Mouse (Mus musculus): ENCODE measurements at regions not wholly inside any gene's neighbourhood (a gene's known extent, or its start where the extent isn't known, plus 50 kb on each side); places are given as distances from the start of the nearest gene placed in this dataset.

DNA sequence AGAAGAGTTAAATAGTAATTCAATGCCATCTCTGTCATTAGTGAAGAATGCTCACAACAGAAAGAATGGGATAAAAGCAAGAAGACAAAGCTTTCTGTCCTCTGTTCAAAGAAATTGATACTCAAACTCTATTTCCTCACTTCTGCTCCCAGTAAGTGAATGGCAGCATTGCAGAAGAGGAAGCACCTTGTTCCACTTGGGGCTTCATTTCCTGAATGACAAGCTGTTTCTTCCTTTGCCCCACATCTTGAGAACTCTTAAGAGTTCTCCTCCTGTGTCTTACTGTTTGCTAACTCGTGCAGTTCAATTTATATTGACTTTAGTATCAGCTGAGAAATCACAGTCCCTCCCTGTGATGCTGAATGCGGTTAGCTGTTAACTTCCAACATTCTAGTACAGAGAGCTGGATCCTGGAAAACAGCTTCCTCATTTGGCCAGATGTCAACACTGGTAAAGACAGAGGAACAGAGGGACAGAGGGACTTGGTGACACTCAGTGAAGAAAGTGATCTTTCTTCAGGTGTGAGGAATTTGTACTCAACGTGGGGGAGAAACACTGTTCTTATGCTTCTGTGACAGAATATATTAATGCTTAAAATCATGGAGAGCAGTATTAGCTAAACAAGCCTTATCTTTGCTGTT, 840.3 kb upstream of the Marcks start:
- Histone ChIP-seq H3K27me3 (ENCODE audit: control insufficient read depth in 1 of 2, insufficient read depth in 2 of 2, low read length in 2 of 2) (no peaks in the 10 kb centered on the region), H3K9ac (ENCODE audit: control insufficient read depth, low read depth, low read length, poor library complexity, severe bottlenecking) (no peak overlapping the region), H3K4me3 (ENCODE audit: control insufficient read depth in 1 of 2, insufficient read depth in 1 of 2, low read depth in 2 of 2, low read length in 2 of 2) (no peak overlapping the region), H3K79me2 (ENCODE audit: control insufficient read depth, insufficient read depth, low read length, poor library complexity) (no peaks in the 10 kb centered on the region), H3K36me3 (ENCODE audit: control insufficient read depth in 1 of 2, insufficient read depth in 2 of 2, low read length in 2 of 2) (no peaks in the 10 kb centered on the region), H3K27ac (ENCODE audit: control insufficient read depth, low read depth, low read length) (no peak overlapping the region), H3K4me1 (ENCODE audit: control insufficient read depth in 1 of 2, insufficient read depth in 2 of 2, low read length in 2 of 2) (no peaks in the 10 kb centered on the region), H3K9me3 (replicated peaks; ENCODE audit: insufficient read depth, low read length) (no peaks in the 10 kb centered on the region)
- DNase-seq (ENCODE audit: low read depth, low spot score): no peak
- no peak for TF ChIP-seq HCFC1 (IDR thresholded peaks at IDR 0.05; ENCODE audit: low read depth, low read length)
- no peak for TF ChIP-seq RAD21 (IDR thresholded peaks at IDR 0.05; ENCODE audit: low read depth, low read length)
- no peak for TF ChIP-seq MYB (IDR thresholded peaks at IDR 0.05; ENCODE audit: low read depth, low read length)
- TF ChIP-seq JUND (IDR thresholded peaks at IDR 0.05; ENCODE audit: low read depth, low read length): no peak
- TF ChIP-seq ZNF384 (IDR thresholded peaks at IDR 0.05; ENCODE audit: low read depth, low read length): no peak
- no peak for TF ChIP-seq TCF12 (IDR thresholded peaks at IDR 0.05; ENCODE audit: low read depth, low read length)
- no peak for TF ChIP-seq POLR2AphosphoS5 (IDR thresholded peaks at IDR 0.05; ENCODE audit: borderline replicate concordance, low read depth, low read length)
- TF ChIP-seq USF1 (IDR thresholded peaks at IDR 0.05; ENCODE audit: low read depth, low read length): no peak
- no peak for TF ChIP-seq MAFK (IDR thresholded peaks at IDR 0.05; ENCODE audit: borderline replicate concordance, low read depth, low read length)
- TF ChIP-seq ZMIZ1 (IDR thresholded peaks at IDR 0.05; ENCODE audit: low read depth, low read length): no peak
- no peak for TF ChIP-seq MAX (IDR thresholded peaks at IDR 0.05; ENCODE audit: low read length)
- TF ChIP-seq BHLHE40 (IDR thresholded peaks at IDR 0.05; ENCODE audit: borderline replicate concordance, low read depth, low read length): no peak
- TF ChIP-seq NRF1 (IDR thresholded peaks at IDR 0.05; ENCODE audit: insufficient read depth, low read depth, low read length, poor library complexity, severe bottlenecking): no peak
- no peak for TF ChIP-seq RCOR1 (IDR thresholded peaks at IDR 0.05; ENCODE audit: low read depth, low read length)
- no peak for TF ChIP-seq MXI1 (IDR thresholded peaks at IDR 0.05; ENCODE audit: low read depth, low read length)

DNA sequence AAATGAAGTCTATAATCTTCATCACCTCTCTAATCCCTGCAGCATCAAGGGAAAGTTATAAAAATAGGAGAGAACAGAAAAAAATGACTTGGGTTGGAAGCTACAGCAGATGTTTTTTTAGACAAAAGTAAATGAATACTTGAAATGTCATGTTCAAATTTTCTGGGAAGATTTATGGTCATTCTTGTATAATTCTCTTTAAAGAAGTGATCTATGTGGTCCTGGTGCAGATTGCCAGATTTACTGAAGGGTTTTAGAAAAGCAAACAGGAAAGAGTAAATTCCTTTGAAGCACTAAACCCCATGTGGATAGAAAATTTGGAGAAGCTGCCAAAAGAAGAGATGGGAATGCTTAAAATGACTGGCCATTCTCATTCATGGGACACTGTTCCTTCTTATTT, 821.3 kb upstream of the Marcks start:
- Histone ChIP-seq H3K27me3 (ENCODE audit: control insufficient read depth in 1 of 2, insufficient read depth in 2 of 2, low read length in 2 of 2) (no peaks in the 10 kb centered on the region), H3K4me3 (ENCODE audit: control insufficient read depth in 1 of 2, insufficient read depth in 1 of 2, low read depth in 2 of 2, low read length in 2 of 2) (no peak overlapping the region), H3K9me3 (replicated peaks; ENCODE audit: insufficient read depth, low read length) (no peaks in the 10 kb centered on the region), H3K27ac (ENCODE audit: control insufficient read depth, low read depth, low read length) (no peak overlapping the region), H3K79me2 (ENCODE audit: control insufficient read depth, insufficient read depth, low read length, poor library complexity) (no peaks in the 10 kb centered on the region), H3K4me1 (ENCODE audit: control insufficient read depth in 1 of 2, insufficient read depth in 2 of 2, low read length in 2 of 2) (no peaks in the 10 kb centered on the region), H3K9ac (ENCODE audit: control insufficient read depth, low read depth, low read length, poor library complexity, severe bottlenecking) (no peak overlapping the region), H3K36me3 (ENCODE audit: control insufficient read depth in 1 of 2, insufficient read depth in 2 of 2, low read length in 2 of 2) (no peaks in the 10 kb centered on the region)
- TF ChIP-seq JUND (IDR thresholded peaks at IDR 0.05; ENCODE audit: low read depth, low read length) (no peak), TCF12 (IDR thresholded peaks at IDR 0.05; ENCODE audit: low read depth, low read length) (no peak), GABPA (IDR thresholded peaks at IDR 0.05; ENCODE audit: low read depth, low read length) (no peak), POLR2AphosphoS5 (IDR thresholded peaks at IDR 0.05; ENCODE audit: borderline replicate concordance, low read depth, low read length) (no peak), NRF1 (IDR thresholded peaks at IDR 0.05; ENCODE audit: insufficient read depth, low read depth, low read length, poor library complexity, severe bottlenecking) (no peak)
- no peak for DNase-seq (ENCODE audit: low read depth, low spot score)
